Mouse (Mus musculus) heart, adult 8-10 months (tissue): ENCODE data around the gene Gm37240. TPM values are rescaled to one million over a fixed set of nuclear protein-coding genes. Genes with fewer than 3 reads are reported as not detected.

Experiments used
- DNase-seq: peaks from one replicate; pipeline ENCODE4 v3.0.0; 2022; ENCODE audit warnings: low spot score
- total RNA-seq, 4 experiments: library from RNA; stranded (reverse); gene quantifications; 2 replicates each; pipeline ENCODE4 v1.2.4; 2022

The Gm37240 gene
- total RNA-seq, 4 experiments from 2014 or later, result 36.8 to 49.5 (median 39.2) TPM

DNA sequence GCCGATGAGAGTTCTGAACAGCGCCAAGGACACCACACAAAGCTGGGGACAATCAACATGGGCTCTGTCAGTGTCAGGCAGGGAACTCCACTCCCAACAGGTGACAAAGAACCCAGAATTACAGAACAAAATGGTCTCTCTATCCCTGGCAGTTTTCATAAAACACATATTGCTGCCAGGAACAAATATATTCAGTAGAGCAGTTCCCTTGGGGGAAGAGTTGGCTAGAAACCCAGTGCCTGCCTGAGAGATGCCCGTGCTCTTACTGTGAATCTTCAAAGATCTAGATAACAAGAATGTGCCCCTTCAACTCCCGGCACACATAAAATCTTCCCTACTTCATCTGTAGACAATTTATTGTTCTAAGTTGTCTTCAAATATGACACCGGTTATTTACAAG is 203.7 kb downstream of the Gm37240 start:
- DNase-seq, result no peak

GRCm38 (mm10) chr3:85681136-85681535 is 206.2 kb downstream of the Gm37240 start:
- DNase-seq, result no peak

DNA sequence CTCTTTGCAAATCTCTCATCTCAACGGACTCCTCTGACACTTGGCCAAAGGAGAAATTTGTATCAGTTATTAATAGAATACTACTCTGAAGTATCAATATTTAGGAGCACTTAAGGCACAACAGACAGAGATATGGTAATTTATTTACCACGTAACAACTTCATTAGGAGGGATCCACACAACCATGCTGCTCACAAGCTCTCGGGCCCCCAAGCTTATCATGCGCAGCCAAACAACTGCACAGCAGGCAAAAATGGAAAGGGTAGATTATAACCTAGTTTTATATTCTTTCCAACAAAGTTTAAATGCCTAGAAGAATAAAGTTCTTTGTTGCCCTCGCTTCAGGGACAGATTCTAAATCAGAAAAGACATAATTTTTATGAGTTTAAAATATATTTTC is 207.4 kb downstream of the Gm37240 start:
- DNase-seq, result no peak

DNA sequence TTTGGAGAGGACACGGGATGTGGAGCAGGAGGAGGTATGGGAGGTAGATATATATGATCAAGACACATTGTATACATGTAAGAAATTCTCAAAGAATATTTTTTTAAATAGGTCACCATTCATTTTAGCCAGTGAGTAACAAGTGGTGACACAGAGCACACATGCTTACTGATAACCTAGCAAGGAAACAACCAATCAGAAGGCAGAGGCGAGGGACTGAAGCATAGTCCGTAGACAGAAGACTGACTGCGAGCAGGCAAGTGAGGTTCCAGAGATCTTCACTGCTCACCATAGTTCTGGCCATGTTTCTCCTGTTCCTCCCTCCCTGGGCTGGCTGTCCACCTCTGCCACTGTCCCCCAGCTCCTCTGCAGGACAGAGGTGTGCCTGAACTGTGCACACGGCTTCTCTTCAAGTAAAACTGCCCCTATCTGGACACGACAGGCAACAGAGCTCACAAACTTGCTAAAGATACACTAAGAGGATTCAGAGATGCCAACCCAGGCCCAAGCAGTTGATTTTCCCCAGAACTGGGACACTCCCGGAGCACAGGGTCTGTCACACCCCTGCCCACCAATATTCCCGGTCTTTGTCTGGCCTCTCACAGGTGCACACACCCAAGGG is 207.9 kb downstream of the Gm37240 start:
- DNase-seq, result no peak

- no peak for DNase-seq
Measured at GRCm38 (mm10) chr3:85677952-85678351, 209.4 kb downstream of the Gm37240 start.

DNA sequence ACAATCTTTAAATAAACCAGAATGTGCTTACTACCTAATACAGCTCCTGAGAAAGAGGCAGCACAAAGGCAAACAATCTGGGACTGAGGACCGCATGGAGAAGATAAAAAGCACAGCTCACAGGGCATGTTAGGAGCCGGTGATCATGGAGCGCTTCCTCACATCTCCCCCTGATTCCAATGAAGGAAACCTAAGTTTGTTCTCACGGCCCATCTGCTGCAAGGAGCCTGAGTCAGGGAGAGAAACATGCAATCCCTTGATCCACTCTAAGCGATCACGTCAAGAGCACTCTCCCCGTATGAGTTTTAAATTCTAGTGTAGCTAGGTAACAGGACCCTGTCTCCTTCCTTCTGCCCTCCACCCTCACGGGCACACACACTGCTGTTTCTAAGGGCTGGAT is 210.2 kb downstream of the Gm37240 start:
- no peak for DNase-seq

DNA sequence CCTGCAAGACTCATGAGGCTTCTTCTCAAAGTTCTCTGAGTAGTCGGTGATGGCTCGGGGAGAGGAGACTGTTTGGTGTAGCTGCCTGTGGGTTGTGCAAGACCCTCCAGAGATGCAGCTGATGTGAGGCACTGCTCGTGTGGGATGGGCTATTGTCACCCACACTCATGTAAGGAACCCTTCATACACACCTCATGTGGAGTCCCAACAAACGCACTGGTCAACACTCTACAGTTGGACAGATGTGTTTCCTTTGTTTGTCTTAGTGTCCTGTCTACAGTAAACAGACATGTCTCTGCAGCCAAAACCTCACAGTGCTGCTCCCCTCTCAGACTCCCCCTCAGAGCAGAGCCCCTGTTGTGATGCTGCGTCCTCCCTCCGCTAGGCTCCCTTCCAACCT is 217.5 kb downstream of the Gm37240 start:
- DNase-seq, result no peak

GRCm38 (mm10) chr3:85667683-85668082 is 219.6 kb downstream of the Gm37240 start:
- no peak for DNase-seq

GRCm38 (mm10) chr3:85666736-85667135 is 220.6 kb downstream of the Gm37240 start:
- no peak for DNase-seq

DNA sequence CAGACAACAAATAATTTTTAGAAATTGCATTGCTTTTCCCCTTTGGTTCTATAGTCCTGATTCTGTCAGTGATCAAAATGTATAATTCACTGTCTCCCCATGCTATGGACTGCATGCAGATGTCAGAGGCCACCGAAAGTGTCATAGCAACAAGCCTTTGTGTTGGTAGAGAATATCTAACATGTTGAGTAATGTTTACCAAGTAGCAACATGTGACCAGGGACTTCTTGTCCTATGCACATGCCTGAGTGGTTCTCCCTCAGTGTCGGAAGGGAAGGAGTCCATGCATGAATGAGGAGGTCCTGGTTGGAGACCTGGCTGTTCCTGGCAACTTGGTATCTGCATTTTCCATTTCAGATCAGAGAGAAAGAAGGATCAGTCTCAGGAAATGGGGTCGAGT is 221.2 kb downstream of the Gm37240 start:
- DNase-seq, result no peak

DNA sequence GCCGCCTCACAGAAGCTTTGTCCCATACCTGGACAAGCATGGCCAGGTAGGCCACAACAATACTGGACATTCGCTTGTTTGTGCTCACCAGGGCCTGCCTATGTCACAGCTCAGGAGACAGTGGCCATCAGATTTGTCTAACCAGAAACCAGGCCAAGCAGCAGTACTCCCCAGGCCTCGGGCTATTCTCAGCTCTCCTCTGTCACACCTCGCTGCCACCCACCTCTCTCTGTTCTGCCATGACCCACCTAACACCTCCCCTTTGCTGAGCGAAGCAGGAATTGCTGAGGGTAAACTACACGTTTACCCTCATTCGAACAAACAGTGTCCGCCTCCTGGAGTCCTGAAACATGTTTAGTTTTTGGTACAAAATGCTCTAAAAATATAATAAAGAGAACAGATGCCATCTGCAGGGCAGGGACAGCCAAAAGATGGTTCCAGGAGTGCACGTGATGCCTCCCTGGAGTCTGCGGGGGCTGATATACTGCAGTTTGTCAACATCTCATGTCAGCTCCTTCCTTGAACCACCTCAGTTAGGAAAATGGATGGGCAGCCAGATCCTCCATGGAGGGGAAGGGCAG is 222.6 kb downstream of the Gm37240 start:
- DNase-seq, result no peak

DNA sequence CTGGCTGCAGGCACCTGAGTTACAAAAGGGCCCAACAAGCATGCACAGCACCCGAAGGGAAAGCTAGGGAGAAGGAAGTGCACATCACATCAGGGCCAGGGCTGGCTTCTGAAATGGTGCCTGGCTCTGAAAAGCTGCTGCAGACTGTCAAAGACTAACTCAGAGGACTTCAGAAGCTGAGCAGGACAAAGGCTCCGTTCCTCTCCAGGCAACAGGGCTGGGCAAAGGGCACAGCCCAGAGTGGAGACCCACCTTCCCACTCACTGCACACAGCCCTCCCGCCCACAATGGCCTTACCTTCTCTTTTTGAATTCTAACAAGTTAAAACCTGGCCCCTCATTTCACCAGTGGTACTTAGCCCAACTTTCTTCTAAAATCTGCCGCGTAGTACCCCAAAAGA is 223.5 kb downstream of the Gm37240 start:
- DNase-seq, result no peak

DNA sequence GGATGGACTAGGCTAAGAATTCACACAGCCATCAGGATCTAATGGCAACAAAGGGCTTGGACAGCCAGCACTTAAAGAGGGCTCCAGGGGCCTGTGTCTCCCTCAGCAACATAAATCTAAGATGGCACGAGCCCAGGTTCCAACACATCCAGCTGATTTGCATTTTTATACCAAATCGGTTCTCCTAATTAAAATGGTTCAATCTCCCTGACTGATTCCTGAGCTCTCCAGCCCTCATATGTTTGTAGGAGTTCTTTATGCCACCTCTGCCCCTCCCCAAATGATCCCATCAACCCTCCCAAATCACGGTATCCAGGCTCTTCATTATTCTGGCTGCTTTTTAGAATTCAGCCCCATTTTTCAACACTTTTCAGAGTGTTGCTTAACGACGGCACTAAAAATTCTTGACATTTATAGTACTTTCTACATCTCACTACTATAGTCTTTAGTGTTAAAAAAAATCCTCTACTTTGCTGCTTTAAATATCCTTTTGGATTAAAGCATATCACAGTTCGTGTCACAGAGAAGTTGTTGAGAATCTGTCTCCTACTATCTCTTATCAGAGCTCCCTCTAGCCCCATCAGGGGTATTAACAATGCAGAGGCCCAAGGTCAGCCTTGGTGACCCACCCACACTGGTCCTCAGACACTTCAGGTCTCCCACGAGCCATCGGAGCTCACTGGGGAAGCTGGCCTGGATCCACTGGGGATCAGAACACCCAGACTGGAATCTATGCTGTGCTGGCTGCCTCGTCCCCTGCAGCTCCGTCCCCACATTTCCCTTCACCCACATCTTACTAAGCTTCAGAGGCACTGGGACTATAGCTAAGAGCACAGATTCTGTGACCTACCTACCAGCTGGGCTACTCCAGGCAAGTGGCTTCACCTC is 225.1 kb downstream of the Gm37240 start:
- no peak for DNase-seq

- DNase-seq, result no peak
Measured at GRCm38 (mm10) chr3:85659681-85660080, 227.6 kb downstream of the Gm37240 start.

DNA sequence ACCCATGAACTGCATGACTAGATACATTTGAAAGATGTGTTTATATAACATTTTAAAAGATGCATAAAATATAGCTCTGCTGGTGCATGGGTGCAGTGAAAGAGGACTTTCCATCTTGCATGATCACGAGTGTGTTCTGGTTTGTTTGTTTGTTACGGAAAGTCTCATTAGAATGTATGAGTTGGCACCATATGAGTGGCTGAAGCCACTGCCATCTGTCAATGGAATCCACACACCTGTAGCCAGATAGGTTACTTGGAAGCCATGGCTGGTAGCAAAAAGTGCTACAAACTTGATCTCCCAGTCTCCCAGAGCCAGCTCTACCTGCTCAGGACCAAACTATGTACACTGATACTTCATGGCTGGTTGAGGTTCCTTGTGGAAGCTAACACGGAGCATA is 231.8 kb downstream of the Gm37240 start:
- no peak for DNase-seq

- DNase-seq, result no peak
Measured at GRCm38 (mm10) chr3:85652727-85653665, 234.3 kb downstream of the Gm37240 start.

DNA sequence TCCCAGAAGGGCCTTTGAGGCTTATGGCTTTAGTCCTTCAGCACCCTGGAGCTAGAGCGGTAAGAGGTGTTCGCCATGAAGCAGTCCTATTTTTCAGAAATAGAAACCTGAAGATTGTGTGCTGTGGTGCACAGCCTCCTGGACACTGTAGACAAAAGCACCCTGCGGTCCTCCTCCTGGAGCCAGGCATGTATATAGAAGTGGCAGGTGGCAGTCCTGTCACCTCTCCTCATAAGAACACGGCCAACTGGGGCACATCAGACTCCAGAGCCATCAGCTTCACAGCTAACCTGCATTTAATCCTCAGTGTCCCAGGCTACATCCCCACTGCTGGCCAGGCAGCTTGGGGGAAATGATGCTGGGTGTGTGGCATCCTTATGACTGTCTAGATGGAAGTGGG is 238.1 kb downstream of the Gm37240 start:
- DNase-seq, result no peak

GRCm38 (mm10) chr3:85645517-85646004 is 241.8 kb downstream of the Gm37240 start:
- DNase-seq, result no peak

- DNase-seq, result no peak
Measured at GRCm38 (mm10) chr3:85644814-85645213, 242.5 kb downstream of the Gm37240 start.

DNA sequence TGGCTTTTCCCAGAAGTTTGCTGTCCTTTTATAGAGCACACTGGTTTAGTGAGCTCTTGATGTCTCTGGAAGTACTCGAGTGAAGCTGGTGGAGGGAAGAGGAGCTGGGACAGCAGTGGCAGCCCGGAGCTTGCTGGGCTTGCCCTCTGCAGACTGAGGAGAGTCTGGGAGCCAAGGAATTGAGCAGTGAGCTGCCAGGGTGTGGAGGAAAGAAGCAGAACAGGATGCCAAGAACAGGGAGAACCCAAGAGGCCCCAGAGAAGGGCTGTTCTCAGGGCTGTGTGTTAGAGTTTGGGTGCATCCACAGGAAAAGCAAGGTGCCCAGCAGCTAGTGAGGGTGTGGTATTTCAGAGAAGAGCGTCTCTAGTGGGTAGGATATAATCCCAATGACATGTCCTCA is 245.6 kb downstream of the Gm37240 start:
- no peak for DNase-seq

GRCm38 (mm10) chr3:85636716-85637447 is 250.4 kb downstream of the Gm37240 start:
- peak; percentile 11 for DNase-seq
